Mouse (Mus musculus) liver, adult 2 months (tissue): Measurements from ENCODE around the gene Colgalt2.

Source experiments
- CTCF ChIP-seq: fragments of 200-500 bp; IDR thresholded peaks from 2 replicates; pipeline ENCODE4 v1.5.1; 2011; ENCODE audit warnings: low read depth, low read length, control low read depth
- POLR2A ChIP-seq: fragments of 200-500 bp; IDR thresholded peaks from 2 replicates; pipeline ENCODE4 v1.6.1; 2011; ENCODE audit warnings: low read length, control low read depth; ENCODE audit not compliant: insufficient read depth; ENCODE audit errors: extremely low read depth

DNA sequence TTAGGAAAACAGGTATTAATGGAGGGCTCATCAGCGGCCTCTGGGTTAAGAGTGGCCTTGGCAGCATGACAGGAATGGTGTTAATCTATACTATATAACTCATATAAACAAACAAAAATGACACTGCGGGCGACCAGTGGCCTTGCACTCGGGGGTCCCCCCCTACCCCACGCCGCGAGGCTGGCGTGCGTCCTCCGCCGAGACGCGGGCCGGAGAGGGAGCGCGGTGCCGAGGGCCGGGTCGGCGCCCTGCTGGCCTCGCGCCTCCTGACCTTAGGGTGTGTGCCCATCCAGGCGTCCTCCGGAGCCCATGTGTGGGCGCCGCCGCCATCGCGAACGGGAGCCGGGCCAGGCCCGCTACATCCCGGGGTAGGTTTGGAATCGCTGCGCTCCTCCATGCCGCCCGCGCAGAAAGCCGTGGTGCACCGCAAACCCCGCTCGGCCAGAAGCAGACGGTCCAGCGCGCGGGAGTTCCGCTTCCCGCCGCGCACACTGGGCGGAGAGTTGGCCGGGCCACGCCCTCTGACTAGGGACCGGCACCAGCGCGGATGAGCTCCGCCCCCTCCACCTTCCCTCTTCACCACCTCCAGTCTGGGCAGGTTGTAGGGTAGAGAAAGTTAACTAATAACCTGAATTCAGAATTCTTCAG is 13.3 kb upstream of the Colgalt2 start, which contains the start of gene Tsen15:
- TF ChIP-seq CTCF = no peak
- 0 out of 2 replicates have a peak, but pooled peaks have one; percentile 54 for TF ChIP-seq POLR2A
